Mouse (Mus musculus) heart, embryonic 12.5 days (tissue): Measurements from ENCODE around the gene Pan3. TPM values are rescaled to one million over a fixed set of nuclear protein-coding genes. Genes with fewer than 3 reads are reported as not detected.

ENCODE experiments used
- ATAC-seq: fragments of 200-750 bp; cut with Nextera tagmentation; 2 replicates; pipeline ENCODE4 v1.8.0; 2017; ENCODE audit warnings: moderate TSS enrichment, moderate library complexity; ENCODE audit not compliant: insufficient number of reproducible peaks, low FRiP score
- H3K27ac ChIP-seq: fragments of 300-500 bp; sonication (generic); 2 replicates; pipeline ENCODE4 v1.5.1; 2016; ENCODE audit warnings: mild to moderate bottlenecking, moderate library complexity; ENCODE audit not compliant: poor library complexity, severe bottlenecking
- H3K27me3 ChIP-seq: fragments of 300-500 bp; sonication (generic); replicated peaks from 2 replicates; pipeline ENCODE4 v1.6.1; 2016; ENCODE audit warnings: mild to moderate bottlenecking, moderate library complexity
- H3K36me3 ChIP-seq: fragments of 300-500 bp; sonication (generic); 2 replicates; pipeline ENCODE4 v1.6.1; 2016; ENCODE audit warnings: mild to moderate bottlenecking, moderate library complexity
- H3K4me1 ChIP-seq: fragments of 300-500 bp; sonication (generic); replicated peaks from 2 replicates; pipeline ENCODE4 v1.6.1; 2016; ENCODE audit warnings: mild to moderate bottlenecking
- H3K4me2 ChIP-seq: fragments of 300-500 bp; sonication (generic); 2 replicates; pipeline ENCODE4 v1.6.1; 2016; ENCODE audit warnings: mild to moderate bottlenecking, moderate library complexity
- H3K4me3 ChIP-seq: fragments of 300-500 bp; sonication (generic); 2 replicates; pipeline ENCODE4 v1.5.1; 2016; ENCODE audit warnings: mild to moderate bottlenecking
- H3K9ac ChIP-seq: fragments of 300-500 bp; sonication (generic); 2 replicates; pipeline ENCODE4 v1.6.1; 2016; ENCODE audit warnings: mild to moderate bottlenecking, moderate library complexity
- H3K9me3 ChIP-seq: fragments of 300-500 bp; sonication (generic); replicated peaks from 2 replicates; pipeline ENCODE4 v1.6.1; 2016; ENCODE audit warnings: mild to moderate bottlenecking, moderate library complexity
- WGBS: fragments of 180-500 bp; shearing (Covaris S2); methylation state at CpG from one replicate; pipeline ENCODE4 v1.1.7; 2016; 5-methylcytosine and 5-hydroxymethylcytosine counted together
- polyA plus RNA-seq: library from polyadenylated mRNA; unstranded; fragments of >200 nt; fragmentation: Nextera tagmentation; extraction: Ambion mirVana; gene quantifications from 2 replicates; pipeline ENCODE4 v1.2.1, GENCODE M21; 2016

The Pan3 gene
- polyA plus RNA-seq, 1 experiment from 2014 or later: 46.3 TPM

- Histone ChIP-seq H3K9ac (no peak overlapping the region), H3K9me3 (no peaks in the 10 kb centered on the region), H3K4me2 (no peak overlapping the region), H3K4me1 (peaks cover 12% of the 10 kb centered on the region), H3K27ac (no peak overlapping the region), H3K36me3 (no peaks in the 10 kb centered on the region), H3K4me3 (no peak overlapping the region), H3K27me3 (no peaks in the 10 kb centered on the region)
- ATAC-seq: no peak
- WGBS: 67% methylated on average over 2 of the region's 2 CpGs
Observed at GRCm38 (mm10) chr5:147502921-147503320, 73.0 kb downstream of the Pan3 start.

GRCm38 (mm10) chr5:147511350-147511749 is 81.4 kb downstream of the Pan3 start:
- Histone ChIP-seq H3K9me3 (no peaks in the 10 kb centered on the region), H3K4me1 (peaks cover 13% of the 10 kb centered on the region), H3K36me3 (0 out of 2 replicates have a peak, but pooled peaks cover 7% of the 10 kb centered on the region), H3K27me3 (no peaks in the 10 kb centered on the region), H3K27ac (no peak overlapping the region), H3K4me3 (no peak overlapping the region), H3K4me2 (no peak overlapping the region), H3K9ac (no peak overlapping the region)
- no peak for ATAC-seq
- 94% methylated on average over 9 of the region's 9 CpGs for WGBS

GRCm38 (mm10) chr5:147527006-147527405 is 97.0 kb downstream of the Pan3 start:
- Histone ChIP-seq H3K27me3 (no peaks in the 10 kb centered on the region), H3K4me3 (no peak overlapping the region), H3K27ac (no peak overlapping the region), H3K4me2 (no peak overlapping the region), H3K4me1 (no peaks in the 10 kb centered on the region), H3K9me3 (no peaks in the 10 kb centered on the region), H3K9ac (no peak overlapping the region), H3K36me3 (peaks cover 59% of the 10 kb centered on the region)
- 89% methylated on average over 6 of the region's 6 CpGs for WGBS
- no peak for ATAC-seq

GRCm38 (mm10) chr5:147527788-147528187 is 97.8 kb downstream of the Pan3 start:
- Histone ChIP-seq H3K27ac (no peak overlapping the region), H3K27me3 (no peaks in the 10 kb centered on the region), H3K4me2 (no peak overlapping the region), H3K9ac (no peak overlapping the region), H3K9me3 (no peaks in the 10 kb centered on the region), H3K4me3 (no peak overlapping the region), H3K36me3 (peaks cover 55% of the 10 kb centered on the region), H3K4me1 (no peaks in the 10 kb centered on the region)
- 79% methylated on average over 3 of the region's 3 CpGs for WGBS
- ATAC-seq: no peak

GRCm38 (mm10) chr5:147532031-147532430 is 102.1 kb downstream of the Pan3 start:
- ATAC-seq: no peak
- WGBS: 85% methylated on average over 6 of the region's 6 CpGs
- H3K4me3 ChIP-seq: no peak overlapping the region
- H3K9ac ChIP-seq: no peak overlapping the region
- no peak overlapping the region for H3K4me2 ChIP-seq
- H3K27me3 ChIP-seq: no peaks in the 10 kb centered on the region
- no peak overlapping the region for H3K27ac ChIP-seq
- H3K36me3 ChIP-seq: peaks cover 46% of the 10 kb centered on the region
- no peaks in the 10 kb centered on the region for H3K9me3 ChIP-seq
- no peaks in the 10 kb centered on the region for H3K4me1 ChIP-seq

GRCm38 (mm10) chr5:147539409-147539808 is 109.4 kb downstream of the Pan3 start:
- 96% methylated on average over 4 of the region's 4 CpGs for WGBS
- H3K27ac ChIP-seq: no peak overlapping the region
- H3K27me3 ChIP-seq: no peaks in the 10 kb centered on the region
- H3K4me3 ChIP-seq: no peak overlapping the region
- ATAC-seq: no peak
- H3K9ac ChIP-seq: no peak overlapping the region
- peaks cover 64% of the 10 kb centered on the region for H3K36me3 ChIP-seq
- H3K4me1 ChIP-seq: no peaks in the 10 kb centered on the region
- H3K4me2 ChIP-seq: no peak overlapping the region
- no peaks in the 10 kb centered on the region for H3K9me3 ChIP-seq

- no peak for ATAC-seq
- Histone ChIP-seq H3K27ac (no peak overlapping the region), H3K4me1 (no peaks in the 10 kb centered on the region), H3K9me3 (no peaks in the 10 kb centered on the region), H3K9ac (no peak overlapping the region), H3K4me3 (no peak overlapping the region), H3K4me2 (no peak overlapping the region), H3K27me3 (no peaks in the 10 kb centered on the region), H3K36me3 (peaks cover 65% of the 10 kb centered on the region)
- 90% methylated on average over 4 of the region's 4 CpGs for WGBS
Observed at GRCm38 (mm10) chr5:147539815-147540214, 109.9 kb downstream of the Pan3 start.

GRCm38 (mm10) chr5:147542291-147542690 is 112.3 kb downstream of the Pan3 start:
- H3K36me3 ChIP-seq: peaks cover 71% of the 10 kb centered on the region
- H3K4me2 ChIP-seq: no peak overlapping the region
- no peaks in the 10 kb centered on the region for H3K4me1 ChIP-seq
- no peaks in the 10 kb centered on the region for H3K9me3 ChIP-seq
- WGBS: 75% methylated on average over 6 of the region's 6 CpGs
- H3K4me3 ChIP-seq: no peak overlapping the region
- no peak overlapping the region for H3K9ac ChIP-seq
- ATAC-seq: no peak
- H3K27me3 ChIP-seq: no peaks in the 10 kb centered on the region
- no peak overlapping the region for H3K27ac ChIP-seq

GRCm38 (mm10) chr5:147545731-147546241 is 115.8 kb downstream of the Pan3 start:
- peaks cover 68% of the 10 kb centered on the region for H3K36me3 ChIP-seq
- H3K9me3 ChIP-seq: no peaks in the 10 kb centered on the region
- no peak overlapping the region for H3K4me2 ChIP-seq
- H3K4me3 ChIP-seq: no peak overlapping the region
- H3K9ac ChIP-seq: no peak overlapping the region
- H3K27me3 ChIP-seq: no peaks in the 10 kb centered on the region
- peaks cover 3% of the 10 kb centered on the region; the same call in 1 of the 2 replicates for H3K4me1 ChIP-seq
- no peak for ATAC-seq
- 77% methylated on average over 11 of the region's 11 CpGs for WGBS
- no peak overlapping the region for H3K27ac ChIP-seq

- H3K4me3 ChIP-seq: no peak overlapping the region
- no peak overlapping the region for H3K9ac ChIP-seq
- no peaks in the 10 kb centered on the region for H3K9me3 ChIP-seq
- no peaks in the 10 kb centered on the region for H3K27me3 ChIP-seq
- H3K4me2 ChIP-seq: no peak overlapping the region
- peaks cover 3% of the 10 kb centered on the region; the same call in 1 of the 2 replicates for H3K4me1 ChIP-seq
- peaks cover 63% of the 10 kb centered on the region for H3K36me3 ChIP-seq
- WGBS: 79% methylated on average over 12 of the region's 12 CpGs
- no peak overlapping the region; the same call in 1 of the 2 replicates for H3K27ac ChIP-seq
- ATAC-seq: no peak
Observed at GRCm38 (mm10) chr5:147549016-147549755, 119.2 kb downstream of the Pan3 start.

GRCm38 (mm10) chr5:147551879-147552627 is 122.1 kb downstream of the Pan3 start:
- H3K4me1 ChIP-seq: peaks cover 3% of the 10 kb centered on the region; the same call in 1 of the 2 replicates
- no peak overlapping the region for H3K27ac ChIP-seq
- no peaks in the 10 kb centered on the region for H3K27me3 ChIP-seq
- H3K9ac ChIP-seq: no peak overlapping the region
- WGBS: 85% methylated on average over 13 of the region's 13 CpGs
- ATAC-seq: no peak
- no peak overlapping the region for H3K4me3 ChIP-seq
- no peaks in the 10 kb centered on the region for H3K9me3 ChIP-seq
- no peak overlapping the region for H3K4me2 ChIP-seq
- peaks cover 41% of the 10 kb centered on the region for H3K36me3 ChIP-seq
